Mouse (Mus musculus): Measurements from ENCODE around the gene Kctd10.

Gene Kctd10

DNA sequence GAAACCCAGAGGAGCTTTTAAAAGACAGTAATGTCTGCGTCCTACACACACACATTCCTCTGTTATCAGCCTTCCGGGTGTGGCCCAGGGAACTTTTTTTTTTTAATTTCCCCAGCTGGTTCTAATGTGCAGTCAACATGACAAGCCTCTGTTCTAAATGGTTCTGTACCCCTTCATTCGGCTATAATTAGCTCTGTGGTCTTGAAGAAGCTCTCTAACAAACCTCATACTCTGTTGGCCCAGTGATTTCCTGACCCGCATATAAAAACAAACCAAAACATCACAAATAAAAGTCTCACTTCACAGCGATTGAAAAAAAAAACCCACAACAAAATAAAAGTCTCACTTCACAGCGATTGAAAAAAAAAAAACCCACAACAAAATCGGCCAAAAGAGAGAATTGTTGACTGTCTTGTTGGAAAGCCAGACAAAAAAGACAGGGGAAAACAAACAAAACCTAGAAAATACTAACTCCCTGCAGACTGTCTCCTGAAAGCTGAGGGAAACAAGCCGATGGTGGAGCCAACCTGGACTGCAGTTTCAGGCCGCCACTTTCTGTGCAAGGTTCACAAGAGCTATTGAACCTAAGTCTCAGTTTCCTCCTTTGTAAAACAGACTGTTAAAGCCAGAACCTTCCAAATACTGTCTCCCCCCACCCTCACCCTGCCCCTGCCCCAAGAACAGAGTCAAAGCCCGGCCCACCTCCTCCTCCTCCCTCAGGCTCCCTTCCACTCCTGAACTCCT, 2.0 kb downstream of the Kctd10 start:
- DNase-seq = no peak

DNA sequence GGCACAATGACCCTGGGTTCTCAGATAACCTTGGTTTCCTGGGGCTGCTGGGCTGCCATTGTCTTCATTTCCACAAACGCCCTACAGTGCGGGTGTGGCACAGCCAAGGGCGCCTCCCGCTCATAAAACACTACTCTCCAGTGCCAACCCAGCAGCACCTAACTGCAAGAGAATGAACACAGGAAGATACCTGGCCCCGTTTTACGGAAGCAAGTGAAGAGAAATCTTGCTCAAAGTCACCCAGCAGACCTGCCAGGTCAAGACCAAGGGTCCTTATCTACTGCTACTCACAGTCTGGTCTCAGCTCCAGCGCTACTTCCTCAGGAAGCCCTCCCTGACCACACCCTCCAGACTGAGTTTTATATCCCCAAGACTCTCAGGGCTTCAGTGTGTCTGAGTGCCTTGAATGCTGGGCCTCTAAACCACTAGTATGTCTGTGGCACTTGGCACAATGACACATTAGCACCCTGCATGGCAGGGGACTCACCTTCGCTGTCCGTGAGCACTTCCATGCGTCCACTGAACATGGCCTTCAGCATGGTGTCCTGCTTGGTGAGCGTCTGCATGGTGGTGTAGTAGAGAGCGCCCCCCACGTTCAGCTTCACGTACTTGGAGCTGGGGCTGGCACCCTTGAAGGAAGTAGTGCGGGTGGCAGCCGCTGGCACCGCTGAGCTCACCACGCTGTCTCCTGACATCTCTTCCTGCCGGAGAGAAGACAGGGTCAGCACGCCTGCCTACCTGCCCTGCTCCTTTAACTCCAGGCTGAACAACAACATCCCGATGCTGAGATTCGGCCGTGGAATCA, 5.7 kb downstream of the Kctd10 start:
- peak; percentile 44 for DNase-seq

DNA sequence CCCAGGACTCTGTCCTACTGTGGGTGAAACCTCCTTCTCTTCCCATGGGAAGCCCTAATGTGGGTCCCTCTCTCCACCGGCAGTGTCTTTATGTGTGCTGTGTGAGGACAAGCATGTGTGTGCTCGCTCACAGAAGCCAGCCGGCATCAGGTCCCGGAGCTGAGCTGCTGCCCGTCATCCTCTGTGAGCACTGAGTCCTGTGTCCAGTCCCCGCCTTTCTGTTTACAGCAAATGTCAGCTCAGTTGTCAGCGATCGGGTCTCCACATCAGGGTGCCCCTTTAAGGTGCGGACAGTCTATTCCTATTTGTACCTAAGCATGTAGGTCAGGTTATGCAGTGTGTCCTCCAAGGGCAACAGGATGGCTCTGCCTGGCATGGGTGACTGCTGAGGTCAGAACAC, 6.7 kb downstream of the Kctd10 start:
- DNase-seq = no peak

DNA sequence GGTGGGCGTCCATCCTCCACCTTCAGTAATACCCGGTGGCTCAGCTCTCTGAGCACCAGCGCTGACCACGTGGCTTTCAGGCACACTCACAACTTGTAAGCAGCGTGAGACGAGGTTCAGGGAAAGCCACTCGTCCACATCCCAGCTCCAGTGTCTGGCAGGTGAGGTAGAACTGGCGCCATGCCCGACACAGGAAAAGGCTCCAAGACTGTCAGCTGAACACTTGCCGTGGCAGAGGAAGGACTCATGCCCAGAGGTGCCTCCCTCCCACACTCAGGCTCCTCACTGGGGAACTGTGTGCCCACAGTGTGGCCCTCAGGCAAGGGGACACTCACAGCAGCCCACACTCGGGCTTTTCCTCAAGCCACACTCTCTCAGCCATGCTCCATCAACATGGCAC, 7.1 kb downstream of the Kctd10 start:
- DNase-seq = no peak

DNA sequence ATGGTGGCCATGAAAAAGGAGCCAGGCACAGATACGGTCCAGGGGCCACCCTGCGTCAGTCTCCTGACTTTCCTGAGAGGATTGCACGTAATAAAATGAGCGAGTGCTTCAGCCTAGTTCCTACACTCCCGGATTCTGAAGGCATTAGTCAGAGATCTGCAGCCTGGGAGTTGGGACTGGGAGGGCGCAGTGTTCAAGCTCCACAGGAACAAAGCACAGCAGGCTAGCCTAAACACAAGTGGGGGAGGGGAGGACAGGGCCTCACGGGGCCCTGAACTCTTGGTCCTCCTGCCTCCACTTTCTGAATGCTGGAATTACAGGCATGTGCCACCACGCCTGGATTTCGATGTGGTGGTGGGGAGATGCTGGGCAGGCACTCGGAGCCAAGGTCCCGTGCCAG, 7.7 kb downstream of the Kctd10 start:
- DNase-seq = no peak

DNA sequence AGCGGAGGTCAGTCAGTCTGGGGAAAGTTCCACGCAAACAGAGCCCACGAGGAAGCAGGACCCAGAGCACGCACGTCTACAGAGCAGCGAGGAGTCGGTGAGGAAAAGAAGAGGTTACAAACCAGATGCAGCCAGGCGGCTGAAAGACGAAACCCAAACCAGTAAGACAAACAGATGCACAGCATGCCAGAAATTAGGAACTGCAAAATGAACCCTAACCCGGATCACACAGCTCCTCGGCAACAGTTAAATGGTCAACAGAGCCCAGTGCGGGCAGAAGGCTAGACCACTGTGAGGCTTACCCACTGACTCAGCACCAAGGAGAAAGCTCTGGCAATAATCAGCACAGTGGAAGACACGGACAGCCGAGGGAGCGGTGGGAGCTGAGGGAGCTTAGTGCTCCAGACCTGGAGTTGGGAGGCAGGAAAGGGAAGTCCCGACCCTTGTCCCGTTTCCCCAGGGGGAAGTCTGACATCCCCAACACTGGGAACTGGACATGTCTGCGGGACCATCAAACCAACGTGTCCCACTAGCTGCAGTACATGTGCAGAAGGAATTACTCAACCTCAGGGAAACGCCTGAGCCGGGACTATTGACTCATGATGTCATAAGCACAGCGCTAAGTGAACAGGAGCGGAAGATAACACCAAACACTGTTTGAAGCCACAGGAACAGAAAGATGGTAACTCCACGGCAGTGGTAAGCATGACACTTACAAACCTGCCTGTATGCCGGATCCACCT, 8.4 kb downstream of the Kctd10 start:
- no peak for DNase-seq

DNA sequence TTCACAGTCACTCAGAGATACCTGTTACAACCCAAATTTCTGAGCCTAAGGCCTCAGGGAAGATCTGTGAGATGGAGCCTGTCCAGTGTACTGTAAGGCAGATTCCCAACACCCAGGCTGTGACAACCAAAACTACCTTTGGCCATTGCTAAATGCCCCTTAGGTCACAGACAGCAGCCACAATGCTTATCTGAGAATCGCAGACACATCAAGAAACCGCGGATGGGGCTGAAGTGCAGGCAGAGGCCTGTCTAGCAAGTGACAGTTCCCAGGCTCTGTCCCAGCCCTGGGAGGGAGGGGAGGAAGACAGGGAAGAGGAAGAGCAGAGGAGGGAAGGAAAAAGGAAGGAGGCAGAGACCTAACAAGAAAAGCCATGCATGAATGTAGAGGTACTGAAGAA, 9.0 kb downstream of the Kctd10 start:
- no peak for DNase-seq

DNA sequence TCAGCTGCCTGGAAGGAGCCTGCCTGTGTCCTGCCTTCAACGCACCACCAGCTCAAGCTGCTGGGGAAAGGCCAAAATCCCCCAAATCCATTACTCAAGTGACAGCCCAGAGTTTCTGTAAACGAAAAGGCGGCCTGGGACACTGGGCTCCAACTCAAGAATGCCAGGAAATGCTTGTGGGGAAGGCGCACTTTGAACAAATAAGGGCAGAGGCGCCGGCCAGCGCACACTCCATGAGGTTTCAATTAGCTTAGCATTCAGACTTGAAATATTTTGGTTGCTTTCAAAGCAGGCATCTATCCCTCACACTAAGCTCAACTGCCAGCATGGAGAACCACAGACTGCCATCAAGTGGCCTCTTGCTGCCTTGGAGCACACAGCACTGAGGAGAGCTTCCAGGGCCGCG, 9.9 kb downstream of the Kctd10 start:
- DNase-seq = no peak

DNA sequence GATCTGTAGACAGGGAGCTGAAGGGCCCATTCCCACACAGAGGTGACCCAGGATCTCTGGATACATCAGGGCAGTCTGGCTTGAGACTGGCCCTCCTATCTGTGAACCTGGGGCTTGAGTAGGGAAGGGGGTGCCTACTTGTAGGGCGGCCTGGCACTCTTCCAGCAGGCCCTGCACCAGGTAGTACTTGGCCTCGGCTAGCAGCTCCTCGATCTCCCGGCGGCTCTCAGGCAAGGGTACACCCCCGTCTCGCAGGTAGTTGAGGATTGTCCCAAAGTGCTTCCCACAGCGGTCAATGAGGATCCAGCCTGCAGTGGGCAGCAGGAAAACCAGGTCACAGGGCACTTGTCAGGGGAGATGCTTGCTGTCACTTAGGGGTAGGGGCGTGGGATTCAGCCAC, 10.4 kb downstream of the Kctd10 start:
- no peak for DNase-seq

DNA sequence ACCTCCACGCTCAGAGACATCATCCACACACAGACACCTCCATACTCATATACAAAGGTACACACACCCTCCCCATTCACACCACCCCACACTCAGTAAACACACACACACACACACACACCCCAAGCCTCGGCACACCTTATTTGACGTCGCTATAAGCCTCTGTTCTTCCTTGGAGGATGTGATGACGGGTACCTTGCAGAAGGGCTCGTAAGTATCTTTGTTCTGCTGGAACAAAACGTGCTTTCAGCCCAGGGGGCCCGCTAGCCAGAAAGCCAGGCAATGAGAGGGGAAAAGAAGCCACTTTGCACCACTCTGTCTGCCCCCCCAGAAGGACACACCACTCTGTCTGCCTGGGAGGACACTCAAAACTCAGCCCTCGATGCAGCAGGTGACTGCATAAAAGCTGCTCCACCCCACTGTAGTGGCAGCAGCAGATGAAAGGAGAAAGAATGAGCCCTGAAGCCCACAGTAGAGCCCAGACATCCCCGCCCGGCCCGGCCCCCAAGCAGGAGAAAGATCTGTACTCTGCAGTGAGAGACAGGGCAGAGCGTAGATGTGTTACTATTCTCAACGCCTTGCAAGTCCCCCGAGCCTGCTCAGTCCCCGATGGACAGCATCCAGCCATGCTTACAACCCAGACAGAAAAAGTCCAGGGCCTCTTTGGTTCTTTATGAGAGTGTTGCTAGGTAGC, 11.4 kb downstream of the Kctd10 start:
- no peak for DNase-seq

DNA sequence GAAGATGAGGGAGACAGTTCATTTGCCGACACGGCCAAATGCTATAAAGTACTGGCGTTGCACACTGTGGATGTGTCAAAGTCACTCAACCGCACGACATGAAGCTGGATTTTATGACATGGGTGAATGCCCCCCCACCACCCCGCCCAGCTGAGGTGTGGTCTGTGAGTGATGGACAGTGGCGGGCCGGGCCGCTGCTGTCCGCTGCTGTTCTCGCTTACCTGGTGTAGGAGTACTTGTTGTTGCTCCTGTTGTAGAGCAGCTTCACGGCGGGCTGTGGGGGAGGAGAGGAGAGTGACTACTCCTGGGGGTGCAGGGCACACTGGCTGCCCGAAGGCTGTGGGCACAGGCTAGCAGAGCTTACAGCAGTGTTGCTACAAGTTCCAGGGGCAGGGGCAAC, 12.2 kb downstream of the Kctd10 start:
- DNase-seq = no peak

DNA sequence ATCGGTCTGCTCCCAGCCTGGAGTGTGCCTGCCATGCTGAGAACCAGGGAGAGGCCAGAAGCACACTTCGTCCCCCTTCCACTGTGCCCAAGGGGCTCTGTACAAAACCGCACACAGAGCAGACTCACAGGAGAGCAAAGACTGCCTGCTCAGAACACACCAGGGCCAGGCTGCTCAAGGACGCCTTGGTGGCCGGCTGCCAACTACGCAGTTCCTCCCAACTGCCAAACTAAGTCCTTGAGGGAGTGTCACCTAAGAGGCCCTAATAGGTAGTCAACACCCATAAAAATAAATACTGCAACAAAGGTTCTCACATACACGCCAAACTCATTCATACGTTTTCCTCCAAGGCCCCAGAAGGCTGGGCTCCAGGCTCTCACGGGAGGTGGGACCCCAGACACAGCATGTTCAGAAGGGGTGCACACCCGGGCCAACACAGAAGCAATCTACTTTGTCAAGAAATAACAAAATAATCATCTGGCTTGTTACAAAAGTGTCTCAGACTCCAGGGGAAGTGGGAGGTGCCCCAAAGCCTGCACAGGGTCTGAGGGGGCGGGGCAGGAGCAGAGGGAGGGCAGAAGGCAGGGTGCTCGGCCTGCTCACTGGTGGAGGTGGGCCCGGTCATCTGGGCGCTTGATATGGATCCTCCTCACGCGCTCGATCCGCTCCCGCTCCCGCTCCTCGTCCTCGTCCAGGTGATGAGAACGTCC, 15.1 kb downstream of the Kctd10 start:
- DNase-seq = no peak

DNA sequence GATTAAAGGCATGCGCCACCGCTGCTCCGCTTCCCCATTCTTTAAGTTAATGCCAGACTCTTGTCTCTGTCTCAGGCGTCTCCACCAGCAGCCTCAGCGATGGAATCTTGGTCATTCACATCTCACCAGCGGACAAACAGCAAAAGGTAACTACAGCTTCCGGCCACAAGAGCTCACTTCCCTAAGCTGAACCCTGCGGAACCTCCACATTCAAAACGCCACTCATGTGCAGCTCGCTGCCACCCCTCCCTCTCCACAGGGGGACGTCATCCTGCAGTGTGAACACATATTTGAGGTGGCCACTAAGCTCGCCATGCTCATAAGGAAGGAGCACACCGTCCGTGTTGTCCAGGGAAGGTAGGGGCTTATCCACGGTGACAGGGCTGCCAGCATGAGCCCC, 19.3 kb downstream of the Kctd10 start:
- no peak for DNase-seq

DNA sequence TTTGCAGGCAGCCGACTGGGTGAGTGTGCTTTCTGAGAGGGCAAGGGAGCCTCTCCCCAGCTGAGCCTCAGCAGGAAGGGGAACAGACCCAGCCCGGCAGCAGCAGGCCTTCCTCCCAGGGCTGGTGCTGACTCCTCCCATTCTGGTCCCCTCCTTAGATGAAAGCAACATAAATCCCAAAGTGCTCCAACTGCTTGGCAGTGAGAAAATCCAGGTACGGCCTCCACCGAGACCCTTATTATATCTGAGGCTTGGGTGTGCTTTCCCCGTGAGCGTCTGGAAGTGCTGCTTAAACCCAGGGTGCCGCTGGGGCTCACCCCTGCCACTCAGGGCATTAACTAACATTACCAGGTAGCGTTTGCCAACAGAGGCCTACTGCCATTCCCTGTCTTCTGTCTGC, 20.7 kb downstream of the Kctd10 start:
- DNase-seq = no peak

DNA sequence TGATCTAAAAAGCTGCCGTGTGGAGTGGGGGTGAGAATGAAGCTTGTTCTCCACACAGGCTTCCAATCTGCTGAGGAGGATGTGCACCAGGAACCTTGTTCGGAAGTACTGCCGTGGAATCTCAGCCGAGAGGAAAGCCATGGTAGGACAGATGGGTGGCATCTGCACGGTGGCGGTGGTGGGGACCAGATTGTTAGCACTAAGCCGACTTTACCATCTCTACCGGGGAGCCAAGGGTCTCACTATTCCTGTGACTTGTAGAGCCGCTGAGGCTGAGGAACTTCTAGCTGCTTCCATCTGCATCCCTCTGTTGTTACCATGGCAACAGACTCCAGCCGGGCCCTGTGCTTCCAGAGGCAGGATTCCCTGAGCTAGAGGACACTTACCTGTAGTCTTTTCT, 21.5 kb downstream of the Kctd10 start:
- no peak for DNase-seq

DNA sequence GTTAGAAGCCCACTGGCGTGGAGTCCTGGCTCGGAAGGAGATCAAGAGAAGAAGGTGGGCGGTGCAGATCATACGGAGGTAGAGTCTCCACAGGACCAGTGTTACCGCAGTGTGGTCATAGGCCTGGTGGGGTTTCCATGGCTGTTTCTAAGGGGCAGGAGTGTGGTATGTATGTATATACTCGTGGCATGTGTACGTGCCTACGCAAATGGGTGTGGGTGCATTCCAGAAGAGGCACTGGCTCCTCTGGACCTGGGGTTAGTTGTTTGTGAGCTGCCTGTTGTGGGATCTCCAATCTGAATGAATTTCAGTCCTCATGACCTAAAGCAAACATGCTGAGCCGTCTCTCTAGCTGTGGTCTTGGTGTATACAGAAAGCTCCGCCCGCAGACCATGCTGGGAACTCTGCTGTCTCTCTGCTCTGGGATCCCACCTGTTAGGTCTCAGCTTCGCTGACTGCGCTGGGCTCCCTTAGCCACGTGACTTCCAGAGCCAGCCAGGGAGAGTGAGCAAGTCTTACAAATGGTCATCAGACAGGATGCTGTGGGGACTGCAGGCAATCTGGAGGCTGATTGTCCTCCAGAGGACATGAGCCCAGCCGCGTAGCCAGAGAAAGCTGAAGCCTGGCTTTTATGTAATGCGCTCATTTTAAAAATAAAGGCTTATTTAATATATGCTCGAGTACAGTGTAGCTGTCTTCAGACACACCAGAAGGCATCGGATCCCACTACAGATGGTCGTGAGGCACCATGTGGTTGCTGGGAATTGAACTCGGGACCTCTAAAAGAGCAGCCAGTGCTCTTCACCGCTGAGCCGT, 23.2 kb downstream of the Kctd10 start:
- DNase-seq = no peak

DNA sequence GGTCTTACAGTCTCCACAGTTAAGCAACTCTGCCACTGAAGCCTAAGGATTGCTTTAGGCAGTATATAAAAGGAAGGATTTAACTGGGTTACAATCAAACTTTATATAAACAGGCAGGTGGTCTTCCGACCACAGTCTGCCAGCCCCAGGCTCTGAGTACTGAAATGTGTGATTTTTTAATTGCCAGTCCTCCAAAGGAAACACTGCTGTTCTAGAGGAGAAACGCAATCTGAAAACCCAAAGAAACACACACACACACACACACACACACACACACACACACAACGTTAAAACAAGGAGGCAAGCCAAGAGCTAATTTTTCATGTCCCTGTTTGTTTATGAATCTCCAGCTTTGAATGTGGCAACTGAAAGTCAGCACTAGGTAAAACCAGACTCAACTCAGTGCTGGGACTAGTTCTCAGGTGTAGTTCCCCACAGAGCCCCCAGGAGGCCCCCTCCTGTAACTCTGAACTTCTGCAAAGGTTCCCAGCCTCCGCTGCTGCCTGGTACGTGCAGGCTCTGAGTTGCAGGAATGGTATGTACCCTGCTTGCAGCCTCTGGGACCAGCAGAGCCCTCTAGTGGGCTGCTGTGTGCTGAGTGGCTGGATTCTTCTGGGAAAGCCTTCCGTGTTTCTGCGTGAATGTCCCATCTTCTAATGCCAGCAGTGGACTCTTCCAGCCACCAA, 23.9 kb downstream of the Kctd10 start:
- DNase-seq = peak; percentile 82

DNA sequence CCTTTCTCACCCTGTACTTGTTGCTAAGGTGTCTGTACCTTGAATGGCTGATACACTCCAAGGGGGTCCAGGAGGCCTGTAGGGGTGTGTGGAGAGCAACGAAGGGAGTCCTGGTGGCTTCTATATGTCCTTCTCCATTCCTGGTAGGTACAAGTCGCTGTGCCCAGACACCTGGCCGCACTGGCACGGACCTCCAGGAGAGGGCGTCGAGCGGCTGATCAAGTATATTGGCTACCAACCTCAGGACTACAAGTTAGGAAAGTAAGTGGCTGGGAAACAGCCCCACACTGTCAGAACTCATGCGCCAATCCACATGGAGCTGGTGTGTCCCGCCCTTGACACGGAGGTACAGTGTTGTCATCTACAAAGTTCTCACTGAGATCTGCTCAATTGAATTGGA, 28.8 kb downstream of the Kctd10 start:
- DNase-seq = no peak

DNA sequence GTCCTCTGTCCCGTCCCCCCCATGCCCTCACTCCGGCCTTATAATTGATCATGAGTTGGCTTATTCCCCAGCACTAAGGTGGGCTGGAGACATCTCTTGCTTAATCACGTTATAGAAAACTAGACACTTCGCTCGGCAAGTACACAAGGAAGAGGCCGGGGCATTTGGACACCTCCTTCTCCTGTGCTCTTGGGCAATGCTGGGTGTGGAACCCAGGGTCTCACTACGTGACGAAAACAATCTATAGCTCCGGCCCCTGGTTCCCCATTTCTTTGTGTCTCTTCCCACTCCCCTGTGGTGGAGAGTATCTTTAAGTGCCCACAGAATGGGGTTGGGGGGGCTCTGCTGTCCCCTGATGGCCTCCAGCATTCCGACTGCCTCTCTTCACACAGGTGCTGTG, 33.3 kb downstream of the Kctd10 start:
- DNase-seq = no peak

DNA sequence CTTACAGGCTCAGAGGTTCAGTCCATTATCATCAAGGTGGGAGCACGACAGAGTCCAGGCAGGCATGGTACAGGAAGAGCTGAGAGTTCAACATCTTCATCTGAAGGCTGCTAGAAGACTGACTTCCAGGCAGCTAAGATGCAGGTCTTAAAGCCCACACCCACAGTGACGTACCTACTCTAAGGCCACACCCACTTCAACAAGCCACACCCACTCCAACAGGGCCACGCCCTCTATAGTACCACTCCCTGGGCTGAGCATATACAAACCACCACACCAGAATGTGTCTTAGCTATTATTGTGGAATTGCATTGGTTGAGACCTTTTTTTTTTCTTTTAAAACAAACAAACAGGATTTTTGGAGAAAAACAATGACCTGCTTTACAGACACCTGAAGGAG, 34.8 kb downstream of the Kctd10 start:
- DNase-seq = peak; percentile 18

DNA sequence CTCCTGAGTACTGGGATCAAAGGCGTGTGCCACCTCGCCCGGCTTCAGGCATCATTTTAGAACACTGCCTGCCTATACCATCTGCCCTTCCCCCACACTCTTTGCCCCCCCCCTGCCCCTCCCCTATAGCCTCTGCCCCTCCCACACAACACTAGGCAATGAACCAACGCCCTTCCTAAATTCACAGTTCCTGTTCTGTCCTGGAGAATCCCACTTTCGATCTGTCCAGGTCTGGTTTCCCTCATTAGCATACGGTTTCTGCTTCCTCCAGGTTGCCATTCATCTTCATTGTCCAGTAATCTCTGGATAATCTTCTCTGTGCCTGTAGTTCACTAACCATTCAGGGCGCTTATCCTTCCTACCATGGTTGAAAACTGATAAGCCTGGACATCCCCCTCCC, 36.7 kb downstream of the Kctd10 start:
- DNase-seq = no peak

Data from thymus, postnatal 25 days (tissue).